Mouse (Mus musculus) heart, embryonic 13.5 days (tissue): ENCODE measurements around the gene Rxfp4. TPM values are rescaled to one million over a fixed set of nuclear protein-coding genes. Genes with fewer than 3 reads are reported as not detected.

ENCODE experiments used
- ATAC-seq: fragments of 200-750 bp; cut with Nextera tagmentation; 2 replicates; pipeline ENCODE4 v1.8.0; 2017; ENCODE audit warnings: moderate TSS enrichment; ENCODE audit not compliant: insufficient number of reproducible peaks, low FRiP score, low TSS enrichment; ENCODE audit errors: extremely low read depth
- H3K27ac ChIP-seq: fragments of 300-500 bp; sonication (generic); replicated peaks from 2 replicates; pipeline ENCODE4 v1.5.1; 2015; ENCODE audit warnings: moderate library complexity, mild to moderate bottlenecking, inconsistent platforms
- H3K27me3 ChIP-seq: fragments of 300-500 bp; sonication (generic); replicated peaks from 2 replicates; pipeline ENCODE4 v1.6.1; 2015; ENCODE audit warnings: mild to moderate bottlenecking, inconsistent platforms
- H3K36me3 ChIP-seq: fragments of 300-500 bp; sonication (generic); 2 replicates; pipeline ENCODE4 v1.6.1; 2015; ENCODE audit warnings: mild to moderate bottlenecking, inconsistent platforms
- H3K4me1 ChIP-seq: fragments of 300-500 bp; sonication (generic); 2 replicates; pipeline ENCODE4 v1.6.1; 2015; ENCODE audit warnings: inconsistent platforms
- H3K4me2 ChIP-seq: fragments of 300-500 bp; sonication (generic); 2 replicates; pipeline ENCODE4 v1.6.1; 2015; ENCODE audit warnings: inconsistent platforms, mild to moderate bottlenecking, moderate library complexity
- H3K4me3 ChIP-seq: fragments of 300-500 bp; sonication (generic); 2 replicates; pipeline ENCODE4 v1.5.1; 2015; ENCODE audit warnings: moderate library complexity, mild to moderate bottlenecking, inconsistent platforms
- H3K9ac ChIP-seq: fragments of 300-500 bp; sonication (generic); 2 replicates; pipeline ENCODE4 v1.6.1; 2015; ENCODE audit warnings: inconsistent platforms, mild to moderate bottlenecking, moderate library complexity
- H3K9me3 ChIP-seq: fragments of 300-500 bp; sonication (generic); 2 replicates; pipeline ENCODE4 v1.6.1; 2016; ENCODE audit warnings: inconsistent platforms
- WGBS: fragments of 180-500 bp; shearing (Covaris S2); methylation state at CpG from one replicate; pipeline ENCODE4 v1.1.7; 2015; ENCODE audit warnings: mixed read lengths; 5-methylcytosine and 5-hydroxymethylcytosine counted together
- polyA plus RNA-seq: library from polyadenylated mRNA; unstranded; fragments of >200 nt; fragmentation: Nextera tagmentation; extraction: Ambion mirVana; gene quantifications from 2 replicates; pipeline ENCODE4 v1.2.1, GENCODE M21; 2015

The Rxfp4 gene
- polyA plus RNA-seq, 1 experiment from 2014 or later = not detected

DNA sequence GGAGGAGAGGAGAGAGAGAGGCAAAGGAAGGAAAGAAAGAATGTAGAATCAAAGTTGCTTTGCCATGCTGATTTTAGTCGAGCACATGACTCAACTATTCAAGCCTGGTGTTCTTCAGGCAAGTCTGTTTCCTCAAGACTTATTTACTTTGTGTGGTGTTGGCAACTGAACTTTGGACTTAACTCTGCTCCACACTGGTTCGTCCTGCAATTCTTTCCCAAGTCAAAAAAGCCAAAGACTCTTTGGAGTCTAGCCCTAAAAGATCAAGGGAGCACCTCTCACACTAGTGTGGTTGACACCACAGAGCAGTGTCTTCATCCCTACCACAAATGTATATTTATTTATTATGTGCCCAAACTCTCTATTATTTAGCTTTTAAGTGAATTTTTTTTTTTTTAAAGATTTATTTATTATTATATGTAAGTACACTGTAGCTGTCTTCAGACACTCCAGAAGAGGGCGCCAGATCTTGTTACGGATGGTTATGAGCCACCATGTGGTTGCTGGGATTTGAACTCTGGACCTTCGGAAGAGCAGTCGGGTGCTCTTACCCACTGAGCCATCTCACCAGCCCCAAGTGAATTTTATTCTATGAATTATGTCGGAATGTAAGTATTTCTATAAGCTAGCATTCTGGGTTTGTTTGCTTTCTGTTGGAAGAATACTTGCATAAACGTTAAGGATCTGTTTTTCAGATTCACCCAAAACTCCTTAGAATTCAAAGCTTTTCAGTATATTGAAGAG, 31.5 kb upstream of the Rxfp4 start:
- Histone ChIP-seq H3K9me3 (no peaks in the 10 kb centered on the region), H3K9ac (peak overlapping the region; percentile 82), H3K27ac (peak overlapping the region; percentile 97), H3K36me3 (peaks cover 23% of the 10 kb centered on the region), H3K4me2 (peak overlapping the region; percentile 94), H3K4me1 (peaks cover 26% of the 10 kb centered on the region), H3K4me3 (peak overlapping the region; percentile 89), H3K27me3 (no peaks in the 10 kb centered on the region)
- WGBS = 56% methylated on average over 8 of the region's 8 CpGs
- no peak for ATAC-seq

DNA sequence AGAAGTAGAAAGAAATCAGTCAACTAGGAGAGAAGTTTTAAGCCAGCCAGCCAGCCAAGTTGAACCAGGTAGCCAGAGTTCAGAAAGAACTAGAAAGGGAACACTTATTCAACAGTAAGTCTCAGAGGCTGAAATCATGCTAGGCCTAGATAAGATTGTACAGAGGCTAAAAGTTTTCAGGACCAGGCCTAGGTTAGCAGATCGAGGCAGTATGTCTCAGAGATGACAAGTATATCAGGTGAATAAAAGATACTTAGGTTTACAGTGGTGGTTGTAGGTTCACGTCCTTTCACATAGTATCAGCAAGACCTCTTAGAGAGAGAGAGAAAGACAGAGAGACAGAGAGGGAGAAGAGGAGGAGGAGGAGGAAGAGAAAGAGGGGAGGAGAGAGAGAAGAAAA, 30.9 kb upstream of the Rxfp4 start:
- Histone ChIP-seq H3K36me3 (peaks cover 17% of the 10 kb centered on the region), H3K9ac (no peak overlapping the region), H3K9me3 (no peaks in the 10 kb centered on the region), H3K4me3 (no peak overlapping the region), H3K27ac (no peak overlapping the region), H3K4me2 (no peak overlapping the region), H3K4me1 (peaks cover 25% of the 10 kb centered on the region), H3K27me3 (no peaks in the 10 kb centered on the region)
- no peak for ATAC-seq
- WGBS = 67% methylated on average over 2 of the region's 2 CpGs

DNA sequence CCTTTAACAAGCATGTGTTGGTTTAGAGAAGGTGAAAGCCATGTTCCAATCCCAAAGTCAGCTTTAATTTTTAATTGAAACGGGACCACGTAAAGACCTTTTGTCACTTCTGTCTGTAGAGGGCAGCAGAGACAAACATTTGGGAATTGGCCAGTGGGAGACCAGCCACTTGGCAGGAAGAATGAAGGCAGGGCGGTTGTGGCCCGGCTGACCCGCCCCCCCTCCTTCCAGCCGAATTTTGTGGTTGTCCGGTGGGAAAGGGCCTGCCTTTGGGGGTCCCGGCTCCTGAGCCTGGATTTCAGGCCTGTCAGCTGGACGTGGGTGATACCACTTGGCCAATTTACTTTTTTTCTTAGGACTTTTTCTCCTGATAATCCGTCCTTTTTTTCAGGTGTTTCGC, 24.5 kb upstream of the Rxfp4 start:
- H3K4me3 ChIP-seq = peak overlapping the region; percentile 48
- ATAC-seq = no peak
- H3K36me3 ChIP-seq = no peaks in the 10 kb centered on the region
- H3K27me3 ChIP-seq = no peaks in the 10 kb centered on the region
- peak overlapping the region; percentile 78 for H3K9ac ChIP-seq
- 12% methylated on average over 11 of the region's 11 CpGs for WGBS
- no peaks in the 10 kb centered on the region for H3K9me3 ChIP-seq
- H3K4me1 ChIP-seq = peaks cover 3% of the 10 kb centered on the region; the same call in 1 of the 2 replicates
- H3K27ac ChIP-seq = no peak overlapping the region
- peak overlapping the region; percentile 77 for H3K4me2 ChIP-seq

DNA sequence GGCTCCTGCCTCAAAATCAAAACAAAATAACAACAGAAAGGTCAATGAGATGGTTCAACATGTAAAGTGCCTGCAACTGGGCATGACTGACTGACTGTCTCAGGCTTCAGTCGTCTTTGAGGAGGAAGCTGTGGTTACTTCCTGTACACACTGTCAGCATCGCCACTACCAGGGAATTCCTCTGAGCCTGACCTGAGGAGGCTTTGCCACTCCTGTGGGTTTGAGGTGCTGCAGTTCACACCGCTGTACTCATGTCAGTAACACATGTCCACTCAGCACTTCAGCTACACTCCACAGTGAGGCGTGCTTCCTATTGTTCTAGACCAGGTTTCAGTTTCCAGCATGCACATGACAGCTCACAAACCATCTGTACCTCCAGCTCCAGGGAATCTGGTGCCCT, 11.2 kb upstream of the Rxfp4 start:
- Histone ChIP-seq H3K27ac (no peak overlapping the region), H3K4me2 (no peak overlapping the region), H3K9ac (no peak overlapping the region), H3K36me3 (no peaks in the 10 kb centered on the region), H3K4me3 (no peak overlapping the region), H3K27me3 (no peaks in the 10 kb centered on the region), H3K9me3 (peaks cover 4% of the 10 kb centered on the region; the same call in 1 of the 2 replicates), H3K4me1 (no peaks in the 10 kb centered on the region)
- no peak for ATAC-seq
- 60% methylated on average over 4 of the region's 4 CpGs for WGBS

DNA sequence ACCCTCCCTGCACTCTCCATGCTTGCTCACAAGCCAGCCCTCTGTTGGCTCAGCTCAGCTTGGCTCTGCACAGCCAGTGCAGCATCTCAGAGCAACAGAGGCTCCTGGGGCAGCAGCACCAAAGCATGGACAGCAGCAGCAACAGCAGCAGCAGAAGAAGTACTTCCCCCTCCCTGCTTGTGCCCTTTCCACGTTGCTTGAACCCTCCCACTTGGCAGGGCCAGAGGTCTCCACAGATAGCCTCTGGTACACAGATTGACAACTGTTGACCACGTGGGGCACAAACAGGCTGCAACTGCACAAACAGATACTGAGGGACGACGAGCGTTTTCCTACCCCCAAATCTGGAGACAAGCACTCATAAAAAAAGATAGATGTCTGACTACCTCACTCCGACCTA, 6.9 kb upstream of the Rxfp4 start:
- no peak overlapping the region for H3K4me2 ChIP-seq
- H3K9me3 ChIP-seq = peaks cover 4% of the 10 kb centered on the region; the same call in 1 of the 2 replicates
- no peak overlapping the region for H3K4me3 ChIP-seq
- ATAC-seq = no peak
- no peak overlapping the region for H3K9ac ChIP-seq
- H3K27me3 ChIP-seq = no peaks in the 10 kb centered on the region
- no peaks in the 10 kb centered on the region for H3K36me3 ChIP-seq
- WGBS = 30% methylated on average over 6 of the region's 6 CpGs
- H3K27ac ChIP-seq = no peak overlapping the region
- H3K4me1 ChIP-seq = peaks cover 10% of the 10 kb centered on the region

DNA sequence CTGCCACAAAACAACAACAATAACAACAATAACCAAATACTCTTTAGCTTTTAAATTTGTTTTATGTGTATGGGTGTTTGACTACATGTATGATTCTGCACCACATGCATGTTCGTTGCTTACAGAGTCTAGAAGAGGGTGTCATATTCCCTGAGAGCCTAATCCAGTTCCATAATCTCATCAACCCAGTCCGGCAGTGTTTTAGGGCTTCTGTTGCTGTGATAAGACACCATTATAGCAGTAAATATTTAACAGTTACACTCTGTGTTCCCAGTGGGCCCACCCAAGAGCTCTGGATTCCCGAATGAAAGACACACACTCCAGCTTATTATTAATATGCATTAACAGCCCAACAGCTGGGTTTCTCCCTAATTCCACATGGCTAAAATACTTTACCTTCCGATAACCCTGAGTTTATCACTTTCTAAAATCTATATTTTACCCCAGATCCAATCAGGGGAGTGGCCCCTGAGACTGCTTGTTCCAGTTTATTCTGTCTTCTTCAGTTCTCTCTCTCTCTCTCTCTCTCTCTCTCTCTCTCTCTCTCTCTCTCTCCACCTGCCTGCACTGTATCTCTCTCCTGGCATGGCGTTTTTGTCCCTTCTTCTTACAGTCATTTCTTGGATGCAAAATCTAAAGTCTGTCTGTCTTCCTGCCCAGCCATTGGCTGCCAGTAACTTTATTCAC, 5.6 kb upstream of the Rxfp4 start:
- Histone ChIP-seq H3K27me3 (no peaks in the 10 kb centered on the region), H3K9ac (no peak overlapping the region), H3K4me1 (peaks cover 22% of the 10 kb centered on the region), H3K27ac (no peak overlapping the region), H3K36me3 (no peaks in the 10 kb centered on the region), H3K9me3 (peaks cover 4% of the 10 kb centered on the region; the same call in 1 of the 2 replicates), H3K4me2 (no peak overlapping the region), H3K4me3 (no peak overlapping the region)
- 70% methylated on average over 5 of the region's 5 CpGs for WGBS
- ATAC-seq = no peak

DNA sequence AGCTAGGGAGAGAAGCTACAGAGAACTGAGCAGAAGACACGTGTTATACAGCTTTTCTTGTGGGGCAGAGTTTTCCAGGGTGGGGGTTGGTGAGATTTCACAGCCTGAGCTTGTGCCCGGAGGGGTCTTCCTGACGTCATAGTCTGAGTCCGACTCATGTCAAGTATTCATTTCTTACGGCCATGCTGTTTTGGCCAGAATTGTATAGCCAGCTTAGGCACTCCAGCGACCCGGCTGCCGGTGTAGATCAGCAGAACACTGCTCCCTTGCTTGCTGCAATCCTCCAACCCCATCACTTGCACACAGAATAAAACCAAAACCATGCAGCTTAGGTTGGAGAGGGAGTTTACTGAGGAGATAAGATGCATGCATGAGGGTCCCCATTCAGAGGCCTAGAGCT, 2.7 kb upstream of the Rxfp4 start:
- Histone ChIP-seq H3K27me3 (no peaks in the 10 kb centered on the region), H3K9me3 (no peaks in the 10 kb centered on the region), H3K36me3 (no peaks in the 10 kb centered on the region), H3K4me2 (no peak overlapping the region), H3K9ac (no peak overlapping the region), H3K4me1 (peaks cover 28% of the 10 kb centered on the region), H3K4me3 (no peak overlapping the region), H3K27ac (no peak overlapping the region)
- no peak for ATAC-seq
- WGBS = 74% methylated on average over 8 of the region's 8 CpGs

DNA sequence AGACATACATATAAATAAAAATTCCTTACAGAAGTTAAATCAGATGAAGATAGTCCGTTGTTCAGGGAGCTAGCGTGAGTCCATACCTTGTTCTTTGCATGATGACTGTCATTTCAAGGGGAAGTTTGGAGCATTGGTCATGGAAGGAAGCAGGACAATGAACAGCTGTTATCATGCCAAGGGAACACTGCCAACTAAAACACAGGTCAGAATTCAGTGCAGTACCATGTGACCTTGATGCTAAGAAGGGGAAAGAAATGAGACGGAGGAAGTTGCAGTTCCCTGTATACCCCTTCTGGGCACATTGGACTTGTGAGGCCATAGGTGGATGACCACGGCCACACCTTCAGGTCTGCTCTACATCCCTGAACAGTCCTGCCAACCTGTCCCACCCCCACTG, 1.7 kb upstream of the Rxfp4 start:
- no peak; the same call in 1 of the 2 replicates for ATAC-seq
- no peak overlapping the region; the same call in 1 of the 2 replicates for H3K9ac ChIP-seq
- no peaks in the 10 kb centered on the region for H3K9me3 ChIP-seq
- no peaks in the 10 kb centered on the region for H3K27me3 ChIP-seq
- WGBS = 47% methylated on average over 4 of the region's 4 CpGs
- peaks cover 28% of the 10 kb centered on the region for H3K4me1 ChIP-seq
- H3K27ac ChIP-seq = peak overlapping the region; percentile 59
- no peaks in the 10 kb centered on the region for H3K36me3 ChIP-seq
- peak overlapping the region; percentile 16; the same call in 1 of the 2 replicates for H3K4me2 ChIP-seq
- no peak overlapping the region for H3K4me3 ChIP-seq

DNA sequence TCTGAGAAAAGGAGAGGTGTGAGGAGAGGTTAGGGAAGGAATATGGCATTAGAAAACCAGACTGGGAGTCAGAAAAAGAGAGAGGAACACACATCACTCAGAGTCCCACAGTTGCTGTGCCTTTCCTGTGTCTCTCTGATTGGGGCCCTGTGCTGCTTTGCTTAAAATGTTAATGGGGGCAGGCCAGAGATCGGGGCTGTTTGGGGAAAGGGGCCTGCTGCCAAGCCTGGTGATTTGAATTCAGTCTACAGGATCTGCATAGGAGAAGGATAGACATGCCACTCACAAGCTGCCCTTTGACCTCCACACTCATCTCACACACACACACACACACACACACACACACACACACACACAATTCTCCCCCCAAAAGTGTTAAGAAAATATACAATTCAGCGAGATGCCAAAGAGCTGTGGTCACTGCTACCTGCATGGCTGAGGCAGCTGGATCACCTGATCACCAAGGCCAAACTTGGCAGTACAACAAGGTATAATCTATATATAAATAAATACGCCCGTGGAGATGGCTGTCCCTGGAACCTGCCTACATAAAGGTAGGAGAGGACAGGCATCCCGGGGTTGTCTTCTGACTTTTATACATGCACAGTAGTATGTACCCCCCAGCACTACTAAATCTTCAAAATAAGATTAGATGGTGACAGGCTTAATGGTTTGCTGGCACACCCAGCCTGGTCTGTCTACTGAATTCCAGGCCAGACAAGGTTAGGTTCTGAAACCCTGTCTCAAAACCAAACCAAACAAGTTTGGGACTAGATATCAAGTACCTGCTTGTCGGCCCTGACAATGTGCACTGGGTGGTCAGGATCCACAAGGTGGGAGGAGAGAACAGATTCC, 801 bp upstream of the Rxfp4 start:
- Histone ChIP-seq H3K36me3 (peaks cover 2% of the 10 kb centered on the region), H3K27ac (peak overlapping the region; percentile 50)
- no peak for ATAC-seq

DNA sequence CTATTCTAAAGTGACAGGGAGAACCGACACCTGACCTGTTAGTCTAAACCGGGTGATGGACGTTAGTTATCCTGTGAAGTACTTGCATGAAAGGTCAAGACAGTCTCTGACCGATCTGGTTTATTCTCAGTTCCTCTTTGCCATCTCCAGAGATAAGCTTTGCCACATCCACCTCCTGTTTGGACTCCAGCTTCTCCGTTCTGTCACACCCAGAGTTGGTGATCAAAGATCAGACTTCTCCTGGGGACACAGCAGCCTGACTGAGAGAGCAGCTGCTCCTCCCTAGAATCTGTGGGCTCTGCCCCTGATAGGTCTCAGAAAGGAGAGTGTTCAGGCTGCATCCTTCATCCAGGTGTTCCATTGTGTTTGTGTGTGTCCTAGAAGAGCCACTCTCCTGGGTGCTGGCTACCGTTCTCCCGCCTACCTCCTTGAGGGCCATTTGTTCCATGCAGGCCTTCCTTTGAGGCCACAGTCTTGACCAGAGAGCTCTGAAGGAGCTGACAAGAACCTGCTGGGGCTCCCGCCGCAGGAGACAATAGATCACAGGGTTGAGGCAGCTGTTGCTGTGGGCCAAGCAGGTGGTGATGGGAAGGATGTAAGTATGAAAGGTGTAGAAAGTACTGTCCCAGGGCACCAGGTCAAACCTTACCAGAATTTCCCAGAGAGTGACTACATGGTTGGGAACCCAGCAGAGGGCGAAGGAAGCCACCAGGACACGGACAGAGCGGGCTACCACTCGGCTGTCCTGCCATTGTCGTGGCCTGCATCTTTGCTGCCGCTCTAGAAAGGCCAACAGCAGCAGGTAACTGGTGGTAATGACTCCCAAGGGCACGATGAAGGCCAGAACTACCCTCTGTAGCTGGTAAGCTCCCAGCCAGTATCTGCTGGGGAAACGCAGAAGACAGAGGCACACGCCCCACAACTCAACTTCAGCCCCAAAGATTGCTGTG, 998 bp downstream of the Rxfp4 start:
- WGBS = 63% methylated on average over 18 of the region's 18 CpGs
- H3K9ac ChIP-seq = no peak overlapping the region
- no peak for ATAC-seq

More for the DNA sequence above, 801 bp upstream of the Rxfp4 start:
- 65% methylated on average over 6 of the region's 6 CpGs for WGBS
- Histone ChIP-seq H3K9ac (no peak overlapping the region), H3K9me3 (no peaks in the 10 kb centered on the region), H3K4me1 (peaks cover 28% of the 10 kb centered on the region), H3K4me2 (no peak overlapping the region; the same call in 1 of the 2 replicates), H3K4me3 (no peak overlapping the region), H3K27me3 (no peaks in the 10 kb centered on the region)

More for the DNA sequence above, 998 bp downstream of the Rxfp4 start:
- no peak overlapping the region for H3K4me3 ChIP-seq
- no peaks in the 10 kb centered on the region for H3K9me3 ChIP-seq
- H3K4me1 ChIP-seq = peaks cover 28% of the 10 kb centered on the region
- H3K4me2 ChIP-seq = no peak overlapping the region
- no peak overlapping the region for H3K27ac ChIP-seq
- H3K27me3 ChIP-seq = no peaks in the 10 kb centered on the region
- H3K36me3 ChIP-seq = peaks cover 19% of the 10 kb centered on the region
